Mouse (Mus musculus) small intestine, adult 2 months (tissue): ENCODE data around the gene Pla2g5.
"Not testable (repeated sequence)": the region's sequence is repeated elsewhere in the genome, so short reads cannot be mapped to it uniquely, and the experiment has no call there.

Experiments
- CTCF ChIP-seq: fragments of 200-500 bp; IDR thresholded peaks from 2 replicates; pipeline ENCODE4 v1.5.1; 2012; ENCODE audit warnings: low read depth, mild to moderate bottlenecking, control low read depth, inconsistent platforms, low read length, moderate library complexity, mixed read lengths; ENCODE audit not compliant: insufficient replicate concordance, insufficient read length; ENCODE audit errors: extremely low read depth
- POLR2A ChIP-seq: fragments of 200-500 bp; IDR thresholded peaks from 2 replicates; pipeline ENCODE4 v1.6.1; 2012; ENCODE audit warnings: low read depth, mild to moderate bottlenecking, control low read depth, inconsistent platforms, low read length, moderate library complexity

DNA sequence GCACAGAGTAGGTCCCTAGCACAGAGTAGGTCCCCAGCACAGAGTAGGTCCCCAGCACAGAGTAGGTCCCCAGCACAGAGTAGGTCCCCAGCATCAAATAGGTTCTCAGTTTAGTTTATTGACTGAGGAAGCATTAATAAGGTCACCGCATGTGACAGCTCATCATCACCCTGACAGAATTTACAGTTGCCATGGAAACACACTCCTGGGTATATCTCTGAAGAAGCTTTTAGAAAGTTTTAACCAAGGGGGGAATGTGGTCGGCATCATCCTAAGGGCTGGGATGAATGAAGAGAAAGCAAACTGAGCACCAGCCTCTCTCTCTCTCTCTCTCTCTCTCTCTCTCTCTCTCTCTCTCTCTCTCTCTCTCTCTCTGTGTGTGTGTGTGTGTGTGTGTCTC lies 12.0 kb upstream of the Pla2g5 start:
- not testable (repeated sequence) for TF ChIP-seq CTCF, POLR2A
